Mouse (Mus musculus) embryonic facial prominence, embryonic 13.5 days (tissue): Measurements from ENCODE around the gene Gstk1. TPM values are rescaled to one million over a fixed set of nuclear protein-coding genes. Genes with fewer than 3 reads are reported as not detected.

ENCODE experiments used
- ATAC-seq: fragments of 200-750 bp; cut with Nextera tagmentation; 2 replicates; pipeline ENCODE4 v1.8.0; 2017; ENCODE audit warnings: low read depth; ENCODE audit not compliant: insufficient number of reproducible peaks, insufficient read depth, low FRiP score, low TSS enrichment
- H3K27ac ChIP-seq: fragments of 300-500 bp; sonication (generic); 2 replicates; pipeline ENCODE4 v1.5.1; 2015; ENCODE audit warnings: moderate library complexity, mild to moderate bottlenecking, inconsistent platforms
- H3K27me3 ChIP-seq: fragments of 300-500 bp; sonication (generic); 2 replicates; pipeline ENCODE4 v1.6.1; 2015; ENCODE audit warnings: mild to moderate bottlenecking, inconsistent platforms
- H3K36me3 ChIP-seq: fragments of 300-500 bp; sonication (generic); 2 replicates; pipeline ENCODE4 v1.6.1; 2015; ENCODE audit warnings: mild to moderate bottlenecking, inconsistent platforms
- H3K4me1 ChIP-seq: fragments of 300-500 bp; sonication (generic); 2 replicates; pipeline ENCODE4 v1.6.1; 2015; ENCODE audit warnings: inconsistent platforms
- H3K4me2 ChIP-seq: fragments of 300-500 bp; sonication (generic); 2 replicates; pipeline ENCODE4 v1.6.1; 2015; ENCODE audit warnings: moderate library complexity, mild to moderate bottlenecking, inconsistent platforms
- H3K4me3 ChIP-seq: fragments of 300-500 bp; sonication (generic); 2 replicates; pipeline ENCODE4 v1.5.1; 2015; ENCODE audit warnings: mild to moderate bottlenecking, inconsistent platforms
- H3K9ac ChIP-seq: fragments of 300-500 bp; sonication (generic); 2 replicates; pipeline ENCODE4 v1.6.1; 2015; ENCODE audit warnings: mild to moderate bottlenecking, inconsistent platforms
- H3K9me3 ChIP-seq: fragments of 300-500 bp; sonication (generic); 2 replicates; pipeline ENCODE4 v1.6.1; 2016; ENCODE audit warnings: inconsistent platforms
- WGBS: fragments of 180-500 bp; shearing (Covaris S2); methylation state at CpG from one replicate; pipeline ENCODE4 v1.1.7; 2015; ENCODE audit warnings: mixed read lengths; 5-methylcytosine and 5-hydroxymethylcytosine counted together
- polyA plus RNA-seq: library from polyadenylated mRNA; unstranded; fragments of >200 nt; fragmentation: Nextera tagmentation; extraction: Ambion mirVana; gene quantifications from 2 replicates; pipeline ENCODE4 v1.2.1, GENCODE M21; 2015

The Gstk1 gene
- polyA plus RNA-seq, 1 experiment from 2014 or later: 30.2 TPM

- no peak for ATAC-seq
- Histone ChIP-seq H3K36me3 (peaks cover 63% of the 10 kb centered on the region), H3K4me3 (no peak overlapping the region), H3K4me1 (no peaks in the 10 kb centered on the region), H3K27ac (no peak overlapping the region), H3K9me3 (no peaks in the 10 kb centered on the region), H3K27me3 (no peaks in the 10 kb centered on the region), H3K9ac (no peak overlapping the region), H3K4me2 (no peak overlapping the region)
- WGBS: 65% methylated on average over 5 of the region's 5 CpGs
Measured at GRCm38 (mm10) chr6:42282865-42283528, 37.3 kb downstream of the Gstk1 start.

GRCm38 (mm10) chr6:42286448-42286847 is 40.7 kb downstream of the Gstk1 start, which contains the start of gene Clcn1:
Gene Clcn1 (plus strand): TSS chr6:42286685.
- Histone ChIP-seq H3K27me3 (no peaks in the 10 kb centered on the region), H3K36me3 (peaks cover 32% of the 10 kb centered on the region), H3K4me2 (no peak within 1 kb of the TSS), H3K27ac (no peak within 1 kb of the TSS), H3K4me3 (no peak within 1 kb of the TSS), H3K9me3 (no peaks in the 10 kb centered on the region), H3K4me1 (no peaks in the 10 kb centered on the region), H3K9ac (no peak within 1 kb of the TSS)
- 63% methylated on average over 4 of the region's 5 CpGs for WGBS
- ATAC-seq: no peak

- Histone ChIP-seq H3K4me2 (no peak overlapping the region), H3K27me3 (no peaks in the 10 kb centered on the region), H3K36me3 (peaks cover 21% of the 10 kb centered on the region), H3K9me3 (no peaks in the 10 kb centered on the region), H3K9ac (no peak overlapping the region), H3K27ac (no peak overlapping the region), H3K4me3 (no peak overlapping the region), H3K4me1 (no peaks in the 10 kb centered on the region)
- ATAC-seq: no peak
Measured at GRCm38 (mm10) chr6:42287562-42287961, 41.8 kb downstream of the Gstk1 start.

- no peaks in the 10 kb centered on the region for H3K36me3 ChIP-seq
- H3K4me3 ChIP-seq: no peak overlapping the region
- no peak overlapping the region for H3K27ac ChIP-seq
- no peak overlapping the region for H3K9ac ChIP-seq
- no peak for ATAC-seq
- no peaks in the 10 kb centered on the region for H3K9me3 ChIP-seq
- H3K27me3 ChIP-seq: no peaks in the 10 kb centered on the region
- no peak overlapping the region for H3K4me2 ChIP-seq
- H3K4me1 ChIP-seq: no peaks in the 10 kb centered on the region
- WGBS: 89% methylated on average over 6 of the region's 6 CpGs
Measured at GRCm38 (mm10) chr6:42293327-42293726, 47.6 kb downstream of the Gstk1 start.

- 79% methylated on average over 3 of the region's 3 CpGs for WGBS
- Histone ChIP-seq H3K4me3 (no peak overlapping the region), H3K4me1 (no peaks in the 10 kb centered on the region), H3K9me3 (no peaks in the 10 kb centered on the region), H3K27me3 (no peaks in the 10 kb centered on the region), H3K27ac (no peak overlapping the region), H3K4me2 (no peak overlapping the region), H3K36me3 (0 out of 2 replicates have a peak, but pooled peaks cover 3% of the 10 kb centered on the region), H3K9ac (no peak overlapping the region)
- ATAC-seq: no peak
Measured at GRCm38 (mm10) chr6:42295549-42296094, 49.9 kb downstream of the Gstk1 start.

- no peak overlapping the region for H3K4me2 ChIP-seq
- no peak for ATAC-seq
- no peaks in the 10 kb centered on the region for H3K4me1 ChIP-seq
- H3K27ac ChIP-seq: no peak overlapping the region
- no peaks in the 10 kb centered on the region for H3K9me3 ChIP-seq
- no peak overlapping the region for H3K9ac ChIP-seq
- WGBS: 88% methylated on average over 5 of the region's 5 CpGs
- no peak overlapping the region for H3K4me3 ChIP-seq
- H3K27me3 ChIP-seq: no peaks in the 10 kb centered on the region
- H3K36me3 ChIP-seq: 0 out of 2 replicates have a peak, but pooled peaks cover 3% of the 10 kb centered on the region
Measured at GRCm38 (mm10) chr6:42299362-42299761, 53.6 kb downstream of the Gstk1 start.

Other genes starting within 250 kb of the Gstk1 start
- not detected in 2 replicates for gene Sva, start 207.5 kb upstream of the Gstk1 start, polyA plus RNA-seq
- not detected in 2 replicates for gene Tas2r139, start 105.0 kb upstream of the Gstk1 start, polyA plus RNA-seq
- not detected in 2 replicates for gene Tas2r144, start 30.6 kb upstream of the Gstk1 start, polyA plus RNA-seq
- 0.96 and 1.7 TPM in 2 replicates for gene Tmem139, start 16.0 kb downstream of the Gstk1 start, polyA plus RNA-seq
- 59.5 and 69.9 TPM in 2 replicates for gene Casp2, start 19.1 kb downstream of the Gstk1 start, polyA plus RNA-seq
- gene Clcn1, start 40.8 kb downstream of the Gstk1 start, polyA plus RNA-seq: 0.13 and 0.45 TPM in 2 replicates
- 0.36 and 0.60 TPM in 2 replicates for gene Fam131b, start 78.7 kb downstream of the Gstk1 start, polyA plus RNA-seq
- 77.2 and 81.0 TPM in 2 replicates for gene Zyx, start 103.7 kb downstream of the Gstk1 start, polyA plus RNA-seq
- 10.5 and 10.8 TPM in 2 replicates for gene Epha1, start 127.3 kb downstream of the Gstk1 start, polyA plus RNA-seq
- not detected in 2 replicates for gene Tas2r143, start 154.3 kb downstream of the Gstk1 start, polyA plus RNA-seq
- gene Tas2r135, start 159.5 kb downstream of the Gstk1 start, polyA plus RNA-seq: not detected in 2 replicates
- not detected in 2 replicates for gene Tas2r126, start 188.6 kb downstream of the Gstk1 start, polyA plus RNA-seq
- not detected in 2 replicates for gene Olfr458, start 219.3 kb downstream of the Gstk1 start, polyA plus RNA-seq
- gene Olfr457, start 230.4 kb downstream of the Gstk1 start, polyA plus RNA-seq: not detected in 2 replicates
- gene Olfr456, start 241.3 kb downstream of the Gstk1 start, polyA plus RNA-seq: not detected in 2 replicates